Mouse (Mus musculus) embryonic facial prominence, embryonic 13.5 days (tissue): ENCODE data around the gene Tmem135. TPM values are rescaled to one million over a fixed set of nuclear protein-coding genes. Genes with fewer than 3 reads are reported as not detected.

Source experiments
- ATAC-seq: fragments of 200-750 bp; cut with Nextera tagmentation; 2 replicates; pipeline ENCODE4 v1.8.0; 2017; ENCODE audit warnings: low read depth; ENCODE audit not compliant: insufficient number of reproducible peaks, insufficient read depth, low FRiP score, low TSS enrichment
- H3K27ac ChIP-seq: fragments of 300-500 bp; sonication (generic); 2 replicates; pipeline ENCODE4 v1.5.1; 2015; ENCODE audit warnings: moderate library complexity, mild to moderate bottlenecking, inconsistent platforms
- H3K27me3 ChIP-seq: fragments of 300-500 bp; sonication (generic); 2 replicates; pipeline ENCODE4 v1.6.1; 2015; ENCODE audit warnings: mild to moderate bottlenecking, inconsistent platforms
- H3K36me3 ChIP-seq: fragments of 300-500 bp; sonication (generic); 2 replicates; pipeline ENCODE4 v1.6.1; 2015; ENCODE audit warnings: mild to moderate bottlenecking, inconsistent platforms
- H3K4me1 ChIP-seq: fragments of 300-500 bp; sonication (generic); 2 replicates; pipeline ENCODE4 v1.6.1; 2015; ENCODE audit warnings: inconsistent platforms
- H3K4me2 ChIP-seq: fragments of 300-500 bp; sonication (generic); 2 replicates; pipeline ENCODE4 v1.6.1; 2015; ENCODE audit warnings: moderate library complexity, mild to moderate bottlenecking, inconsistent platforms
- H3K4me3 ChIP-seq: fragments of 300-500 bp; sonication (generic); 2 replicates; pipeline ENCODE4 v1.5.1; 2015; ENCODE audit warnings: mild to moderate bottlenecking, inconsistent platforms
- H3K9ac ChIP-seq: fragments of 300-500 bp; sonication (generic); 2 replicates; pipeline ENCODE4 v1.6.1; 2015; ENCODE audit warnings: mild to moderate bottlenecking, inconsistent platforms
- H3K9me3 ChIP-seq: fragments of 300-500 bp; sonication (generic); 2 replicates; pipeline ENCODE4 v1.6.1; 2016; ENCODE audit warnings: inconsistent platforms
- WGBS: fragments of 180-500 bp; shearing (Covaris S2); methylation state at CpG from one replicate; pipeline ENCODE4 v1.1.7; 2015; ENCODE audit warnings: mixed read lengths; 5-methylcytosine and 5-hydroxymethylcytosine counted together
- polyA plus RNA-seq: library from polyadenylated mRNA; unstranded; fragments of >200 nt; fragmentation: Nextera tagmentation; extraction: Ambion mirVana; gene quantifications from 2 replicates; pipeline ENCODE4 v1.2.1, GENCODE M21; 2015

Gene Tmem135
- 24.0 and 26.0 TPM in 2 replicates for polyA plus RNA-seq

GRCm38 (mm10) chr7:89404081-89404733 is at the start of gene Tmem135, which contains the start of gene Fzd4:
Tmem135 (minus strand) TSS chr7:89404222.
Fzd4 (plus strand) TSS chr7:89404355.
- Histone ChIP-seq H3K9me3 (no peaks in the 10 kb centered on the region), H3K9ac (peak within 1 kb of the TSS; percentile 89), H3K4me2 (peak within 1 kb of the TSS; percentile 99), H3K4me1 (peaks cover 8% of the 10 kb centered on the region), H3K27me3 (peaks cover 10% of the 10 kb centered on the region), H3K27ac (peak within 1 kb of the TSS; percentile 58), H3K4me3 (peak within 1 kb of the TSS; percentile 75), H3K36me3 (peaks cover 16% of the 10 kb centered on the region)
- peak; percentile 93 for ATAC-seq
- 1% methylated on average over 62 of the region's 62 CpGs for WGBS

GRCm38 (mm10) chr7:89450312-89450711 is 46.3 kb upstream of the Tmem135 start:
- H3K4me3 ChIP-seq = no peak overlapping the region
- H3K4me2 ChIP-seq = no peak overlapping the region
- H3K9me3 ChIP-seq = no peaks in the 10 kb centered on the region
- ATAC-seq = no peak
- no peak overlapping the region for H3K27ac ChIP-seq
- H3K4me1 ChIP-seq = no peaks in the 10 kb centered on the region
- no peaks in the 10 kb centered on the region for H3K27me3 ChIP-seq
- no peak overlapping the region for H3K9ac ChIP-seq
- no peaks in the 10 kb centered on the region for H3K36me3 ChIP-seq
- 64% methylated on average over 2 of the region's 2 CpGs for WGBS

- H3K27me3 ChIP-seq = no peaks in the 10 kb centered on the region
- no peak for ATAC-seq
- H3K4me1 ChIP-seq = no peaks in the 10 kb centered on the region
- no peaks in the 10 kb centered on the region for H3K9me3 ChIP-seq
- no peak overlapping the region for H3K9ac ChIP-seq
- 82% methylated on average over 4 of the region's 4 CpGs for WGBS
- no peak overlapping the region for H3K27ac ChIP-seq
- H3K4me2 ChIP-seq = no peak overlapping the region
- H3K4me3 ChIP-seq = no peak overlapping the region
- no peaks in the 10 kb centered on the region for H3K36me3 ChIP-seq
Measured at GRCm38 (mm10) chr7:89445137-89445536, 41.1 kb upstream of the Tmem135 start.

GRCm38 (mm10) chr7:89442242-89442641 is 38.2 kb upstream of the Tmem135 start:
- WGBS = 86% methylated on average over 4 of the region's 4 CpGs
- no peak overlapping the region for H3K4me2 ChIP-seq
- H3K9ac ChIP-seq = no peak overlapping the region
- H3K4me3 ChIP-seq = no peak overlapping the region
- no peaks in the 10 kb centered on the region for H3K27me3 ChIP-seq
- no peaks in the 10 kb centered on the region for H3K36me3 ChIP-seq
- ATAC-seq = no peak
- H3K27ac ChIP-seq = no peak overlapping the region
- H3K4me1 ChIP-seq = no peaks in the 10 kb centered on the region
- no peaks in the 10 kb centered on the region for H3K9me3 ChIP-seq

GRCm38 (mm10) chr7:89441291-89441690 is 37.3 kb upstream of the Tmem135 start:
- 59% methylated on average over 7 of the region's 7 CpGs for WGBS
- H3K4me3 ChIP-seq = no peak overlapping the region
- no peaks in the 10 kb centered on the region for H3K9me3 ChIP-seq
- no peaks in the 10 kb centered on the region for H3K36me3 ChIP-seq
- no peak overlapping the region for H3K4me2 ChIP-seq
- no peaks in the 10 kb centered on the region for H3K27me3 ChIP-seq
- H3K4me1 ChIP-seq = no peaks in the 10 kb centered on the region
- ATAC-seq = no peak
- no peak overlapping the region for H3K9ac ChIP-seq
- no peak overlapping the region for H3K27ac ChIP-seq

GRCm38 (mm10) chr7:89437589-89437988 is 33.6 kb upstream of the Tmem135 start:
- no peaks in the 10 kb centered on the region for H3K9me3 ChIP-seq
- no peak overlapping the region for H3K9ac ChIP-seq
- H3K4me2 ChIP-seq = no peak overlapping the region
- H3K4me1 ChIP-seq = peaks cover 16% of the 10 kb centered on the region
- H3K27ac ChIP-seq = no peak overlapping the region
- 36% methylated on average over 4 of the region's 4 CpGs for WGBS
- ATAC-seq = no peak
- no peaks in the 10 kb centered on the region for H3K27me3 ChIP-seq
- H3K36me3 ChIP-seq = no peaks in the 10 kb centered on the region
- no peak overlapping the region for H3K4me3 ChIP-seq

- WGBS = 73% methylated on average over 5 of the region's 5 CpGs
Measured at GRCm38 (mm10) chr7:89436404-89436803, 32.4 kb upstream of the Tmem135 start.

GRCm38 (mm10) chr7:89433893-89434616 is 30.0 kb upstream of the Tmem135 start:
- 70% methylated on average over 8 of the region's 8 CpGs for WGBS
- peak overlapping the region; percentile 68; the same call in 1 of the 2 replicates for H3K27ac ChIP-seq

More at GRCm38 (mm10) chr7:89436404-89436803, 32.4 kb upstream of the Tmem135 start:
- Histone ChIP-seq H3K9me3 (no peaks in the 10 kb centered on the region), H3K27ac (no peak overlapping the region), H3K36me3 (no peaks in the 10 kb centered on the region), H3K9ac (no peak overlapping the region), H3K4me2 (no peak overlapping the region), H3K27me3 (no peaks in the 10 kb centered on the region), H3K4me3 (no peak overlapping the region), H3K4me1 (peaks cover 16% of the 10 kb centered on the region)
- no peak for ATAC-seq

GRCm38 (mm10) chr7:89433193-89433892 is 29.3 kb upstream of the Tmem135 start:
- 43% methylated on average over 9 of the region's 9 CpGs for WGBS
- H3K9me3 ChIP-seq = no peaks in the 10 kb centered on the region
- H3K4me1 ChIP-seq = peaks cover 16% of the 10 kb centered on the region
- 0 out of 2 replicates have a peak, but pooled peaks have one; percentile 26 for ATAC-seq
- H3K9ac ChIP-seq = no peak overlapping the region
- H3K36me3 ChIP-seq = no peaks in the 10 kb centered on the region
- H3K4me2 ChIP-seq = no peak overlapping the region
- H3K27me3 ChIP-seq = no peaks in the 10 kb centered on the region
- H3K4me3 ChIP-seq = no peak overlapping the region
- H3K27ac ChIP-seq = peak overlapping the region; percentile 68; the same call in 1 of the 2 replicates

More at GRCm38 (mm10) chr7:89433893-89434616, 30.0 kb upstream of the Tmem135 start:
- ATAC-seq = no peak
- Histone ChIP-seq H3K4me3 (no peak overlapping the region), H3K9me3 (no peaks in the 10 kb centered on the region), H3K4me1 (peaks cover 16% of the 10 kb centered on the region), H3K4me2 (no peak overlapping the region), H3K9ac (no peak overlapping the region), H3K27me3 (no peaks in the 10 kb centered on the region), H3K36me3 (no peaks in the 10 kb centered on the region)

GRCm38 (mm10) chr7:89431185-89431584 is 27.2 kb upstream of the Tmem135 start:
- WGBS = 72% methylated on average over 2 of the region's 2 CpGs
- no peaks in the 10 kb centered on the region for H3K36me3 ChIP-seq

GRCm38 (mm10) chr7:89429326-89429725 is 25.3 kb upstream of the Tmem135 start:
- Histone ChIP-seq H3K4me2 (no peak overlapping the region), H3K27me3 (peaks cover 2% of the 10 kb centered on the region; the same call in 1 of the 2 replicates), H3K27ac (no peak overlapping the region), H3K36me3 (no peaks in the 10 kb centered on the region), H3K9ac (no peak overlapping the region), H3K4me1 (peaks cover 30% of the 10 kb centered on the region), H3K4me3 (no peak overlapping the region), H3K9me3 (no peaks in the 10 kb centered on the region)
- ATAC-seq = no peak
- 83% methylated on average over 1 of the region's 1 CpGs for WGBS

More at GRCm38 (mm10) chr7:89431185-89431584, 27.2 kb upstream of the Tmem135 start:
- Histone ChIP-seq H3K27ac (no peak overlapping the region), H3K9me3 (no peaks in the 10 kb centered on the region), H3K9ac (no peak overlapping the region), H3K4me2 (no peak overlapping the region), H3K4me3 (no peak overlapping the region), H3K4me1 (peaks cover 24% of the 10 kb centered on the region), H3K27me3 (no peaks in the 10 kb centered on the region)
- ATAC-seq = no peak
